Mouse (Mus musculus): ENCODE measurements at regions not wholly inside any gene's neighbourhood (a gene's known extent, or its start where the extent isn't known, plus 50 kb on each side); places are given as distances from the start of the nearest gene placed in this dataset.
A peak's percentile ranks its signal among the peaks of the same experiment; 100 is the strongest.
"Not testable (repeated sequence)": the region's sequence is repeated elsewhere in the genome, so short reads cannot be mapped to it uniquely, and the experiment has no call there.

GRCm38 (mm10) chr3:9064266-9065031 lies 545.4 kb downstream of the Zfp704 start:
- no peaks in the 10 kb centered on the region for H3K27me3 ChIP-seq (ENCODE audit: control insufficient read depth, insufficient read depth, low read length)
- peak; percentile 32; the same call in 1 of the 2 replicates for ATAC-seq (ENCODE audit: insufficient read depth, low FRiP score)
- H3K4me2 ChIP-seq (ENCODE audit: low read depth, low read length) = no peak overlapping the region
- no peaks in the 10 kb centered on the region for H3K9me3 ChIP-seq (replicated peaks; ENCODE audit: control insufficient read depth, low read length)
- 38% methylated on average over 15 of the region's 15 CpGs for WGBS
- H3K27ac ChIP-seq (ENCODE audit: low read length) = no peak overlapping the region
- no peaks in the 10 kb centered on the region for H3K36me3 ChIP-seq (ENCODE audit: control insufficient read depth, insufficient read depth, low read length)
- H3K4me1 ChIP-seq (ENCODE audit: control insufficient read depth, insufficient read depth, low read length) = no peaks in the 10 kb centered on the region
- no peak overlapping the region for H3K4me3 ChIP-seq (replicated peaks; ENCODE audit: low read length)
- H3K9ac ChIP-seq (ENCODE audit: low read length) = no peak overlapping the region

- Histone ChIP-seq H3K27ac (ENCODE audit: low read length) (no peak overlapping the region), H3K27me3 (ENCODE audit: control insufficient read depth, insufficient read depth, low read length) (no peaks in the 10 kb centered on the region), H3K9ac (ENCODE audit: low read length) (no peak overlapping the region), H3K4me3 (replicated peaks; ENCODE audit: low read length) (no peak overlapping the region), H3K36me3 (ENCODE audit: control insufficient read depth, insufficient read depth, low read length) (no peaks in the 10 kb centered on the region), H3K9me3 (replicated peaks; ENCODE audit: control insufficient read depth, low read length) (no peaks in the 10 kb centered on the region), H3K4me1 (ENCODE audit: control insufficient read depth, insufficient read depth, low read length) (no peaks in the 10 kb centered on the region), H3K4me2 (ENCODE audit: low read depth, low read length) (no peak overlapping the region)
- 75% methylated on average over 5 of the region's 5 CpGs for WGBS
- no peak for ATAC-seq (ENCODE audit: insufficient read depth, low FRiP score)
These were observed 546.2 kb downstream of the Zfp704 start for GRCm38 (mm10) chr3:9063662-9064061.

DNA sequence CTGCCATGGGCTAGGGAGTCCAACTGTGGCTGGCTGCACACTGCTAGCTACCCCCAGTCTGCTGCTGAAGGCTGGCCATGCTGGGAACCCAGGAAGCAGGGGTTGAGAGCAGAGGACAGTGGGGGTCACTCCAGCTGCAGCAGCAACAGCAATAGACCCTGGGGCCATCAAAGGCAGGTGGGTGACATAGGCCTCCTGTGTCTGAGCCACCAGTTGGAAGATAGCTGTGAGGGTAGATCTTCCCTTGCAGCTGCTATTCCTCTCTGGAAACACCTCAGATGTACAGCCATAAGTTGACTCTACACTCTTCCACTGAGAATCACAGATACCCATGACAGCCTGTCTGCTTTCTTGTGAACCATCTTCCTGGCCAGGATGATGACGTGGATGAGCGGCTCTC lies 548.5 kb downstream of the Zfp704 start:
- no peaks in the 10 kb centered on the region for H3K9me3 ChIP-seq (replicated peaks; ENCODE audit: control insufficient read depth, low read length)
- H3K9ac ChIP-seq (ENCODE audit: low read length) = no peak overlapping the region
- ATAC-seq (ENCODE audit: insufficient read depth, low FRiP score) = no peak
- no peaks in the 10 kb centered on the region for H3K27me3 ChIP-seq (ENCODE audit: control insufficient read depth, insufficient read depth, low read length)
- H3K4me1 ChIP-seq (ENCODE audit: control insufficient read depth, insufficient read depth, low read length) = no peaks in the 10 kb centered on the region
- 94% methylated on average over 2 of the region's 2 CpGs for WGBS
- H3K4me3 ChIP-seq (replicated peaks; ENCODE audit: low read length) = no peak overlapping the region
- no peaks in the 10 kb centered on the region for H3K36me3 ChIP-seq (ENCODE audit: control insufficient read depth, insufficient read depth, low read length)
- no peak overlapping the region for H3K4me2 ChIP-seq (ENCODE audit: low read depth, low read length)
- H3K27ac ChIP-seq (ENCODE audit: low read length) = no peak overlapping the region

- H3K36me3 ChIP-seq (ENCODE audit: control insufficient read depth, insufficient read depth, low read length); H3K9ac ChIP-seq (ENCODE audit: low read length); H3K4me2 ChIP-seq (ENCODE audit: low read depth, low read length); H3K4me3 ChIP-seq (replicated peaks; ENCODE audit: low read length); H3K27ac ChIP-seq (ENCODE audit: low read length); H3K27me3 ChIP-seq (ENCODE audit: control insufficient read depth, insufficient read depth, low read length); ATAC-seq (ENCODE audit: insufficient read depth, low FRiP score); H3K4me1 ChIP-seq (ENCODE audit: control insufficient read depth, insufficient read depth, low read length); H3K9me3 ChIP-seq (replicated peaks; ENCODE audit: control insufficient read depth, low read length): not testable (repeated sequence)
- WGBS = 72% methylated on average over 3 of the region's 3 CpGs
These were observed 552.2 kb downstream of the Zfp704 start for GRCm38 (mm10) chr3:9057703-9058102.

DNA sequence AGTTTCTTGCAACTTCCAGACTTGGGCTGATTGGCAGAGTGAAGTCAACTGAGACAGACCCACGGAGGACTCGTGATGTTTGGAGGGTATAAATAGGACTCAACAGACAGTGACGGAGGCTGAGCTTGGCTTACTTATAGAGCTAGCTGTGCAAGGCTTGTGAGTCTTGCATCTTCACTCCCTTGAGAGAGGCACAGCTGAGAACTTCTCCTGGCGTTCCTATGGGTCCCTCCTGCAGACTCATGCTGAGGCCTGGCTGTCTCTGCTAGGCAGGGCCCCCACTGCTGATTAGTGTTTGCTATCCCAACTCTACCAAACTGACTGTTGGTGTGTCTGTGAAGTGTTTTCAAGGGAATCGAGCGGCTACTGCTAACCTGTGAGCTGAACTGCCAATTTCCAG lies 553.0 kb downstream of the Zfp704 start:
- H3K4me1 ChIP-seq (ENCODE audit: control insufficient read depth, insufficient read depth, low read length) = no peaks in the 10 kb centered on the region; the same call in 1 of the 2 replicates
- H3K27ac ChIP-seq (ENCODE audit: low read length) = no peak overlapping the region
- H3K9me3 ChIP-seq (replicated peaks; ENCODE audit: control insufficient read depth, low read length) = no peaks in the 10 kb centered on the region
- H3K27me3 ChIP-seq (ENCODE audit: control insufficient read depth, insufficient read depth, low read length) = no peaks in the 10 kb centered on the region
- no peak overlapping the region for H3K4me3 ChIP-seq (replicated peaks; ENCODE audit: low read length)
- ATAC-seq (ENCODE audit: insufficient read depth, low FRiP score) = no peak
- H3K9ac ChIP-seq (ENCODE audit: low read length) = no peak overlapping the region
- no peak overlapping the region for H3K4me2 ChIP-seq (ENCODE audit: low read depth, low read length)
- H3K36me3 ChIP-seq (ENCODE audit: control insufficient read depth, insufficient read depth, low read length) = no peaks in the 10 kb centered on the region
- WGBS = 88% methylated on average over 6 of the region's 6 CpGs

DNA sequence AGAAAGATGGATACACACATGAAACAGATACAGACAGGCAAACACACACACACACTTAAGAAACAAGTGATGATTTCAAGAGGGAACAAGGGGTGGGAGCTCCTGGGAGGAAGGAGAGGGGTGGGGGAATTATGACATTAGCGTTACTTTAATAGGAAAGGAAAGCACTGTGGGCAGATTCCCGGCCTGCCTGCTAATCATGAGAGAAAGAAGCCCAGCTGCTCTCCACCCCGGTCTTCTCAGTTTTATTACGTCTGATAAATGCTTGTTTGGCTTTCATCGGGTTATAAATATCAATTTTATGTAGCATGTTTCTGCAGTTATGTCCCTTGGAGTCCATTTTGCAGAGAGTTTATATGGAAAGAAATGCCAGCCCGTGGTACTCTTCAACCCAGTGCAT lies 554.1 kb downstream of the Zfp704 start:
- no peaks in the 10 kb centered on the region for H3K27me3 ChIP-seq (ENCODE audit: control insufficient read depth, insufficient read depth, low read length)
- no peak overlapping the region for H3K27ac ChIP-seq (ENCODE audit: low read length)
- no peak overlapping the region for H3K4me2 ChIP-seq (ENCODE audit: low read depth, low read length)
- H3K4me3 ChIP-seq (replicated peaks; ENCODE audit: low read length) = no peak overlapping the region
- H3K4me1 ChIP-seq (ENCODE audit: control insufficient read depth, insufficient read depth, low read length) = no peaks in the 10 kb centered on the region; the same call in 1 of the 2 replicates
- no peaks in the 10 kb centered on the region for H3K36me3 ChIP-seq (ENCODE audit: control insufficient read depth, insufficient read depth, low read length)
- WGBS = 48% methylated on average over 6 of the region's 6 CpGs
- no peak for ATAC-seq (ENCODE audit: insufficient read depth, low FRiP score)
- H3K9ac ChIP-seq (ENCODE audit: low read length) = no peak overlapping the region
- no peaks in the 10 kb centered on the region for H3K9me3 ChIP-seq (replicated peaks; ENCODE audit: control insufficient read depth, low read length)
